Mouse (Mus musculus) spleen, postnatal 10 days (tissue): ENCODE results near the gene Gm20388.
A peak's percentile ranks its signal among the peaks of the same experiment; 100 is the strongest.

Experiments
- DNase-seq, 2 experiments: peaks; one replicate each; pipeline ENCODE4 v3.0.0; 2021 to 2022; ENCODE audit warnings: low spot score in 2 of 2

The Gm20388 gene

GRCm38 (mm10) chr8:120412911-120413625 lies 502.4 kb downstream of the Gm20388 start:
- DNase-seq: no peak

- DNase-seq: no peak
These were observed 503.0 kb downstream of the Gm20388 start for GRCm38 (mm10) chr8:120413626-120413988.

GRCm38 (mm10) chr8:120414216-120414615 lies 503.6 kb downstream of the Gm20388 start:
- DNase-seq: no peak

GRCm38 (mm10) chr8:120415474-120415873 lies 504.8 kb downstream of the Gm20388 start:
- no peak for DNase-seq

- DNase-seq: no peak
These were observed 505.5 kb downstream of the Gm20388 start for GRCm38 (mm10) chr8:120416173-120416521.

GRCm38 (mm10) chr8:120416522-120417394 lies 506.1 kb downstream of the Gm20388 start:
- DNase-seq: peak in 1 of 2 experiments; percentile 73

GRCm38 (mm10) chr8:120418188-120418587 lies 507.5 kb downstream of the Gm20388 start:
- DNase-seq: no peak

GRCm38 (mm10) chr8:120419675-120420074 lies 509.0 kb downstream of the Gm20388 start:
- DNase-seq: no peak

GRCm38 (mm10) chr8:120420226-120420625 lies 509.6 kb downstream of the Gm20388 start:
- no peak for DNase-seq

GRCm38 (mm10) chr8:120421638-120422037 lies 511.0 kb downstream of the Gm20388 start:
- no peak for DNase-seq

GRCm38 (mm10) chr8:120422236-120422635 lies 511.6 kb downstream of the Gm20388 start:
- no peak for DNase-seq

GRCm38 (mm10) chr8:120423576-120423975 lies 512.9 kb downstream of the Gm20388 start:
- no peak for DNase-seq

GRCm38 (mm10) chr8:120424829-120425198 lies 514.2 kb downstream of the Gm20388 start:
- no peak for DNase-seq

- no peak for DNase-seq
These were observed 514.7 kb downstream of the Gm20388 start for GRCm38 (mm10) chr8:120425199-120425941.

- DNase-seq: no peak
These were observed 515.5 kb downstream of the Gm20388 start for GRCm38 (mm10) chr8:120426105-120426504.

GRCm38 (mm10) chr8:120426622-120427385 lies 516.2 kb downstream of the Gm20388 start:
- no peak for DNase-seq

GRCm38 (mm10) chr8:120428492-120428891 lies 517.9 kb downstream of the Gm20388 start:
- no peak for DNase-seq

- DNase-seq: no peak
These were observed 518.5 kb downstream of the Gm20388 start for GRCm38 (mm10) chr8:120429116-120429515.

- no peak for DNase-seq
These were observed 520.4 kb downstream of the Gm20388 start for GRCm38 (mm10) chr8:120431042-120431441.

- no peak for DNase-seq
These were observed 521.8 kb downstream of the Gm20388 start for GRCm38 (mm10) chr8:120432438-120432837.

- no peak for DNase-seq
These were observed 522.5 kb downstream of the Gm20388 start for GRCm38 (mm10) chr8:120433143-120433542.

- DNase-seq: peak in 1 of 2 experiments; percentile 62
These were observed 523.1 kb downstream of the Gm20388 start for GRCm38 (mm10) chr8:120433734-120434133.
